Mouse (Mus musculus): ENCODE results near the gene Upk1a.
A peak's percentile ranks its signal among the peaks of the same experiment; 100 is the strongest.

Upk1a gene

DNA sequence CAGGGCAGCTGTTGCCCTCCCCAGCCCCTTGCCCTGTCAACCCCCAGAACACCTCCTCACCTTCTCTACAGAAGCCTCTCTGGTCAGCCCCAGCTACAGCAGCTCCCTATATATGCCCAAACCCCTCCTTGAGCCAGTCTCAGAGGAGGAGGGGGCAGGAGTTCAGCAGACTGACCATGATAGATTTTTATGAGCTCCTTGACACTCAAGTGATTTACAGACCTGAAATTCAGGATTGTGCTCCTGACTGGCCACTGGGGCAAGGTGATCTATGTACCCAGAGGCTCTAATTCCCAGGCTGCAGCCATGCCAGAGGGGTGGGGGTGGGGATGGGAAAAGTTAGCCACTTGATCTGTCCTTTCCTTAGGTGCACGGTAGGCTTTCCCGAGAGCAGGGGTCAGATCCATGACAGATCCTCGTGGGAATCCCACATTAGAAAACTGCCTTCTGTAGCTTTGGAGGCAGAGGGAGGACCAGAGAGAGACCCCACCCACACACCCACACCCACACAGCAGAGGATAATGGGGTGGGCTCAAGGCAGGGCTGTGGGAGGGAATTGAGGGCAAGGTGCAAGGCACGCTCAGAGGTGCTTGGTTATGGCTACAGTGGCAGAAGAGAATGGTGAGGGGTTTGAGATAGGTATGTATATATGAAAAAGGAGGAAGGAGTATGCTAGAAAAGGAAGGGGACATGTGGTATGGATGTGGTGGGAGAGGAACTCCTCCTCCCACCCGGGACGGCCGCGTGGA, at the start of gene Upk1a:
Upk1a (minus strand) TSS at position 194 of the 749 bp plus-strand sequence.
- no peak for DNase-seq (ENCODE audit: low spot score in 2 of 2)

DNA sequence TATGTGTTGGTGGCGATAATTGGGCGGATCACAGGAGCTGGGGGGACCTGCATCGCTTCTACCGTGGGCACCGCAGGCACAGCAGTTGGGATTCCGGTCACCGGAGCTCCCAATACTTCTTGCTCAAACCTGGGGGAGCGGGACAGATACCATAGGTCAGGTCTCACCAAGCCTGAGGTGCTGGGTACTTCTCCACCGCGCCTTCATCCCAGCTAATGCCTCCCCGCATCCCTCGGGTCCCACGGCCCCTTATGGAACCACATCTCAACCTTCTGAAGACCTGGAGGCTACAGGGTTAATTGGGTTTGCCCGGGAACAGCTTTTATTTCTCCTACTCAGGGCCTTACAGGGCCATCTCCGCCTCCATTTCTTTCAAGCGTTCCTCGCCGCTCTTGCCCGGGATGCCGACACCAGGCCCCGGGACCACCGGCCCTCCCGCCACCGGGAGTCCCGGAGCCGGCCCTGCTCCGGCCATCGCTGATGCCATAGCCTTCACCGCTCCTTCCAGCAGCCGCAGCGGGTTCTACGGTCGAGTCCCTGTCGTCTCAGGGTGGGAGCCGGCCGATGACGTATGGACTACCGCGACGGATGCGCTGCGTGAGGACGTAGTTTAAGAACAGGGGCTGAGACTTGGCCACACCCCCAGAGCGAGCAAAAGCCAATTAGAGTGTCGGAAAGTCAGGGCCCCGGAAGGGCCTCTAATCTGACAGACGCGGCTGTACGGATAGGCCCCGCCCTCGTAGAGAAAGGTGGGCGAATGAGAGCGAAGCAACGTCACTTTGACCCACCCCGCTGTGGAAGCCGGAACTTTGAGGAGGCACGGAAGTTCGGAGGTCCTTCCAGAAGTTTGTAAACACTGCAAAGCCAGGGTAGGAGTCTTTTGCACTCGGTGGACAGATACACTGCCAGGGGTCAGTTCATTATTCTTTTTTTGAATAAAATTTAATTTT, 37.2 kb upstream of the Upk1a start, which contains the start of gene Rbm42:
Rbm42 (minus strand) TSS at position 727 of the 950 bp plus-strand sequence.
- DNase-seq (ENCODE audit: low spot score in 2 of 2): peak; percentile 95 to 97

DNA sequence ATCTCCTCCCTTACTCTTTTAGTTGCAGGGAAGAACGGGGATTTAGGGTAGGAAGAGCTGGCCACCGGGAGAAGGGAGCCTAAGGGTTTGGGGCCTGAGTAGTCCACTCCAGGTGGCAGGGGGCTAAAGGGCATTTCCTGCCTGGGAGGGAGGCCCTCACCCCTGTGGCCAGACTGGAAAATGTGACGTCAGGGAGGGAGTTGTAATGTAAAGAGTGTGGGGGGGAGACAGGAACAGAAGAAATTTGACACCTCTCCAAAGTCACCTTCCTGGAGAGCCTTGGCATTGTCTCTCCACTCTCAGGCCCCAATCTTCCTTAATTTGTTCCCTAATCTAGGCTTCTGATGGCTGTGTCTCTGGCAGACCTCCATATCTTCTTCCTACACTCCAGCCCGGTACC, 26.4 kb upstream of the Upk1a start:
- DNase-seq (ENCODE audit: low spot score in 2 of 2): no peak

DNA sequence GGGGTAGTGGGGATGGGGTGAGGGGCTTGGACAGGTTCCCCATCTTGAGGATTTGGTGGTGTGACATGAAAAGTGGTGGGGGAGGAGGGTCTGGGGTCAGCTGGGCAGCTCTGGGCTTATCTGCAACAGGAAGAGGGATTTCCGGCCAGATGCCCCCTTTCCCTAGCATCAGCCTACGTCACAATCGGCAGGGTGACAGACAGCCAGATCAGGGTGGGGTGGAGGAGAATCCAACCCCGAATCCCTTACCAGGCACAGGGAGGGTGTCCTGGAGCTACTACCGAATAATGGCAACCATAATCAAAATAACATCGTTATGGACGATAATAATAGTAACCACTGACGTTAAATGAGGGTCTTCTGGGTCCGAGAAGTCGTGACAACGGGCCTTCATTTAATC, 23.7 kb upstream of the Upk1a start:
- no peak for DNase-seq (ENCODE audit: low spot score in 2 of 2)

DNA sequence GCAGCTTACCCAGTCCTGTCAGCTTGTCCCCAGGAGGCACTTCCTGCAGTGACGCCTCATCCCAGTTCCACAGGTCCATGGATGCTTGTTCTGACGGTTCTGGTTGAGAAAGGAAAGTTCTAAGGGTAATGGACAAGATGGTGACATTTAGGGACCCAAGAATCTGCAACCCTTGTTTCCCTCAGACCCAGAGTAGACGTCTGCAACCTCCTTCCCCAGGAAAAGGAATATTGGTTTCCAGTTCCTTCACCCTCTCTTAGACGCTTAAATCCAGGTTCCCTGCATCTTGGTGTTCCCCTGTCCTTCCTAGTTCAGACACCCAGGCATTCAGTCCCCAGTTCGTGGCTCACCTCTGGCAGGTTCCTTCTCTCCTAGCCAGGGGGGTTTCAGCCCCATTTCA, 23.1 kb upstream of the Upk1a start, which contains the start of gene Etv2:
Etv2 (minus strand) TSS at position 101 of the 400 bp plus-strand sequence.
- DNase-seq (ENCODE audit: low spot score in 2 of 2): no peak

DNA sequence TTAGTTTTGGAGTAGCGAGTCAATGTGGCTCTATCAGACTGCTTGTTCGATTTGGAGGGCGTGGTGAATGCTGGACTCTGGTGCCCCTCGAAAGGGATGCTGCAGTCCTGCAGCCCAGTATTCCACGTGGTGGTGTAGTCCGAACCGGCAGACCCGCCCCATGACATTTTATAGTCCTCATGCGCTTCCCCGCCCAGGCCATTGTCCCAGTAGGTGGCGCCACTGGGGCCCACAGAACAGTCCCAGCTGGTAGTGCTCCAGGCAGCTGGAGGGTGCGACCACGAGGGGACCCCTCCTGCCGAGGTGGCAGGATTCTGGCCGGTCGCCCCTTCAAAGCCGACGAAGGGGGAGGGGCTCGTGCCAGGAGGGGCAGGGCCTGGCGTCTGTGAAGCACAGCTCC, 22.0 kb upstream of the Upk1a start:
- peak in 1 of 2 experiments; percentile 14 for DNase-seq (ENCODE audit: low spot score in 2 of 2)

DNA sequence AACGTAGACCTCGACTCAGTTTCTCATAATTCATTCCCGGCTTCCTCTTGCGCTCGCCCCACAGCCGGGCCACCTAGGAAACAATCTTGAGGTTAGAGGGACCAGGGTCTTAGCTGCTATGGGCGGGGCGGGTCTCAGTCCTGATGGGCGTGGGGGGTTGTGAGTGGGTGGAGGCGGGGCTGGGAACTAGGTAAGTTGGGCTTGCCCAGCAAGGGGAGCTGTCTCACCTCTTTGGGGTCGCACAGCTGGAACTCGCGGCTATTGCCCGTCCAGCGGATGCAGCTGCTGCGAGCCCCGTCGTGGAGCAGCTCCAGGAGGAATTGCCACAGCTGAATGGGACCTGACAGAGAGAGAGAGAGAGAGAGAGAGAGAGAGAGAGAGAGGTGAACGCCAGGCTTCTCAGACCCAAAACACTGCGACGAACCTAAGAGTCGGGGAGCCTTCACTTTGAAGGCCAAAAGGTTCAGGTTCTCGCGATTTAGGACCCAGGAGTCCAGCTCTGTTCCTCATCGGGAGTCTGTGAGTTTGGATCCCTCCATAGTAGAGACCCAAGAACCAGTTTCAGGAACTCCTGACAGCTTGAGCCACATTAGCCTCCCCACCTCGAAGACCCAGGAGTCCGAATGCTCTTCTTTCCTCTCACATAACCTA, 21.2 kb upstream of the Upk1a start:
- DNase-seq (ENCODE audit: low spot score in 2 of 2): no peak

DNA sequence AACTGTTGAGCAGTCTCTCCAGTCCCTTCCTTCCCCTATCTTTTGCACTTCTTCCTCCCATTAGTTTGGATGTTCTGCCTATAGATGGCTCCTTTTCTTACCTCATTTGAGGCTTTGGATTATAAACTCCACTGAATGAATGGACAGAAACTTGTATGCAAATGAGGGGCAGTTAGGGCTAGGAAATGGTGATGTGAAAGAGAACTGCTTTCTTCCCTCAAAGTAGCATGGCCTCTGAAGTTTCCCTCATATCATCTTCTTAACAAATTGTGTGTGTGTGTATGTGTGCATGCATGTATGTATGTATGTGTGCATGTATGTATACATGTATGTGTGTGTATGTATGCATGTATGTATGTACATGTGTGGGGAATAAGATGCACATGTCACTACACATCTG, 16.4 kb upstream of the Upk1a start:
- DNase-seq (ENCODE audit: low spot score in 2 of 2): no peak

DNA sequence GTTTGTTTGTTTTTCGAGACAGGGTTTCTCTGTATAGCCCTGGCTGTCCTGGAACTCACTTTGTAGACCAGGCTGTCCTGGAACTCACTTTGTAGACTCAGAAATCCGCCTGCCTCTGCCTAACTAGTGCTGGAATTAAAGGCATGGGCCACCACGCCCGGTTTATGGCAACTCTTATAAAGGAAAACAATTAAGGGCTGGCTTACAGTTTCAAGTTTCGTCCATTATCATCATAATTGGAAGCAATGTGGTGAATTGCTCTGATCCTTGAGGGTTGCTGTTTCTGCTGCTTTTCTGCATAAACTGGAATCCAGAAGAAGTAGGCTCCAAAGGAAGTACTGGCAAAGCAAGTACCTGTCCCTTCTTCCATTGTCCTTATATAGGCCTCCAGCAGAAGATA, 14.0 kb upstream of the Upk1a start:
- DNase-seq (ENCODE audit: low spot score in 2 of 2): no peak

DNA sequence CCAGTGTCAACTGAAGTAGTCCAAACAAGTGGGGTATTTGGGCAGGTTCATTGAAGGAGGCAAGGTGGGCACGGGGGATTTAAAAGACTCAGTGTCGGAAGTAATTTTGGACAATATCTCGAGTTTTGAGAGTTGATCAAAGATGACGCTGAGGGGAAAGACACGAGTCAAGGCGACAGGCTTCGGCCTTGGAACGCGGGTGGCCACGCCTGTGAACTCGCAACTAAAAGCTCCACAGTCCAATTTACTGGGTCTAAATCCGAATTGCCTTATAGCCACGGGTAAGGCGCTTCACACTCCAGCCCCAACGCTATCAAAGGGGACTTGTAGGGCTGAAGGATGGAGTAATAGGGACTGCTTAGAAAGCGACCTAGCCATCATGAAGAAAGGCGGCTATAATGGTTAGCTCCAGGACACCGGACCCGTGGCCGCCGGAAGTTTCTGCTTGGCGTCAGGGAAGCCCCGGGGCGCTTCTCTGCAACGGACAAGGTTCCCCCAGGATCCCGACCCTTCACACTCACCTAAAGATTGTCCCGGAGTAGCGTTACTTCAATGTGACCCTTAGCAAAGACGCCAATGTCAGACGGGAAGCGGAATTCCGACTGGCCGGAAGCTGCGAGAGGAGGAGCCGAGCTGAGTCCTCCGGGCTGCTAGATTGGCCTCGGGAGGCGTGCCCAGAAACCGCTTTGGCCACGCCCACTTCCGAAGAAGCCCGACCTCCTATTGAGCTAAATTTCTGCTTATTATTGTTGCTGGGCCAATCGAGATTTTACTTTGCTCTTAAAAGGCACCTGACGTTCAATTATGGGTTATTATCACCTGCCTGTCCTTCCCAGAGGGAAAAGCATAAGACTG, 13.1 kb upstream of the Upk1a start, which contains the start of gene Cox6b1:
Cox6b1 (minus strand) TSS at position 622 of the 855 bp plus-strand sequence.
- peak; percentile 61 to 72 for DNase-seq (ENCODE audit: low spot score in 2 of 2)

DNA sequence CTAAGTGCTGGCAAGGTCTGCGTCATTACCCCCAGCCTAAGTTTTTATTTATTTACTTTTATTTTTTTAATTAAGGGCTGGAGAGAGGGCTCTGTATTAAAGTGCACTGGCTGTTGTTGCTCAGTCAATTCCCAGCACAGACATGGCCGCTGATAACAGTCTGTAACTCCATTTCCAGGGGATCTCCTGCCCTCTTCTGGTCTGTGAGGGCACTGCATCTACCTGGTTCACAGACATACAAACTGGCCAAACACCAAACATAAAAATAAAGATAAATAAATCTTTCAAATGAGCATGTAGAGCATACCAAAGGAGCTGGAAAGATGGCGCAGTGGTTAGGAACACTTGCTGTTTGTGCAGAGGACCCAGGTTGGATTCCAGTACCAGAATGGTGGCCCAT, 6.6 kb upstream of the Upk1a start:
- no peak for DNase-seq (ENCODE audit: low spot score in 2 of 2)

DNA sequence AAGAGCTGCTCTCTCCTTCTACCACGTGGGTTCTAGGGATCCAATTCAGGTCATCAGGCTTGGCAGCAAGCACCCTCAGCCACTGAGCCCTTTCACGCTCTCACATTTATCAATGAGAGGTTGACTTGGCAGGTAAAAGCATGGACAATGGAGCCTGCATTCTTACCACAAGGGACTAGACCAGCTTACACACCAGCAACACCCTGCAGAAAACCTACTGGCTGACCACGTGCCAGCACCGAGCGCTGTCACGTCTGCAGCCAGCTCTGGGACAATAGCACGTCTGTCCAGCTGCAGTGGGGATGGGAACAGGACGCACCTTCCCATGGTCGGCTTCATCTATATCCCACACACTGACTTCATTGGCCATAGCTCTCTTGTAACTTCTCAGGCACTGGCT, 6.0 kb upstream of the Upk1a start:
- no peak for DNase-seq (ENCODE audit: low spot score in 2 of 2)

DNA sequence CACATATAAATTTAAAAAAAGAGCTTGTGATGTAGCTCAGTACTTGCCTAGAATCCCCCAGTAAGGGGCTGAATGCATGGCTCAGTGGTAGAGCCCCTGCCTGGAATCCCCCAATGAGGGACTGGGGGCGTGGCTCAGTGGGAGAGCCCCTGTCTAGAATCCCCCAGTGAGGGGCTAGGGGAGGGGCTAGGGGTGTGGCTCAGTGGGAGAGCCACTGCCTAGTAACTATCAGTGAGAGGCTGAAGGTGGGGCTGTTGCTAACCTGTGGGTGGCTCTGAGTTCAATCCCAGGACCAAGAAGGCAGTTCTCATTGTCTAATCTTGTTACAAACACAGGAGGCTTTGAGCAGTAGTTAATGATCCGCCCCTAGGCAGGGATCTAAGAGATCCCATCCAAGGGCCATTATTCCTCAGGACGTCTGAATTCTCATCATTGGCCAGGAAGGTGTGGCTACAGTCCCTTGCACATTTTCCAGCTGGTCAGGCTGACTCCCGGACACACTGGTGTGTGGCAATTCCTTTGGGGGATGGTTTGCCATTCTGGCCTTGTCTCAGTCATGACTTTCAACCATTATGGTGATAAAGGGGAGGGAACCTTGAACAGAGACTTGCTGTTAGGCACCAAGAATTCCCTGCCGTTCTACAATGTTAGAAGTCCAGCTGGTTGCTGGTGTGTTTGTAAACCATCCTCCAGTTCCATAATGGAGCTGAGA, 2.6 kb upstream of the Upk1a start:
- DNase-seq (ENCODE audit: low spot score in 2 of 2): no peak

DNA sequence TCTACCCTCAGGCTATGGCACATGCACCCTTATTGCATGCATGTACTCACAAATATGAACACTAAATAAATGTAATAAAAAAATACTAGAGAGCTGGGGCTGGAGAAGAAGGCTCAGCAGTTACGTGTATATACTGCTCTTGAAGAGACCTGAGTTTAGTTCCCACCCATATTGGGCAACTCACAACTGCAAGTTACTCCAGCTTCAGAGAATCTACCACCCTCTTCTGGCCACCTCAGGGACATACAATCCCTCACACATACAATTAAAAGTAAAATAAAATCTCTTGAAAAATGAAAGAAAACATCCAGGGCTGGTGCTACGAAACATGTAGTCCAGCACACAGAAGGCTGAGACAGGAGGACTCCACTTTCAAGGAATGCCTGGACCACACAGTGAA, 1.8 kb upstream of the Upk1a start:
- no peak for DNase-seq (ENCODE audit: low spot score in 2 of 2)

DNA sequence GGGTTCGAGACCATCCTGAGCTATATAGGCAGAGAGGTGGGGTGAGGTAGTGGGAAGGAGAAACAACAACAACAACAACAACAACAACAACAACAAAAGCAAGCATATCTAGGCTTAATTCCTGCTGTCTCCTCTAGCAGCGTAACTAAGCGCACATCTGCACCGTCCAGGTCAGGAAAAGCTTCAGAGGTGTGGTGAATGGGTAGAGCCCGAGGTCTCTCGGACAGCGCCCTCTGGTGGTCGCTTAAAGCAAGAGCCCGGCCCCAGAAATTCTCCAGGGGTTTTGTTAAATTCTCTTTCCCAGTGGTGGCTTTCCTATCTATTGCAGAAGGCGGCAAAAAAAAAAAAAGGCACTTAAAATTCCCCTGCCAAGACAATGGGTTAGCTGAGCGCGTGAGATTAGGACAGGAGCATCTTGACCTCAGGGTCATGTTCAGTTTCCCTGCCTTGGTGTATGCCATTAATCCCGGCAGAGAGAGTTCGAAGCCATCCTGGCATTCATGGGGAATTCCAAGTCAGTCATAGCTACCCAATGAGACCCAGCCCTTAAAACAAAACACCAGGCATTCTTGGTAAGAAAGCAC, 974 bp upstream of the Upk1a start:
- peak; percentile 28 to 29 for DNase-seq (ENCODE audit: low spot score in 2 of 2)

DNA sequence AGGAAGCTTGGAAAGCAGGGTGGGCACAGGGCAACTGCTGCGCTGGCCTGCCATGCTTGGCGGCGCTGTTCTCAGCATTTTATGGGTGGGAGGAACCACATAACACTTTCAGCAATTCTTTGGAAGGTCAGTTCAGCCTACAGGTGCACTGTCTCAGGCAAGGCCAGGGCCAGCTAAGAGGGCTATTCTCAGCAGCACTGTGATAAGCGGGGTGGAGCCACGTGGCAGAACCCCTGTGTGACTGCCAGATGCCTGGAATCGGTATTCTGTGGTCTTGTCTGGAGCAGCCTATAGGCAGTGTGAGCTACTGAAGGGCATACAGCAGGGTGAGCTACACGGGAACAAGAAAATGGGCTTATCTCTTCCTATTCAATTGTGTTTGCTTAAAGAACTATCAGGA, 2.6 kb downstream of the Upk1a start:
- no peak for DNase-seq (ENCODE audit: low spot score in 2 of 2)

DNA sequence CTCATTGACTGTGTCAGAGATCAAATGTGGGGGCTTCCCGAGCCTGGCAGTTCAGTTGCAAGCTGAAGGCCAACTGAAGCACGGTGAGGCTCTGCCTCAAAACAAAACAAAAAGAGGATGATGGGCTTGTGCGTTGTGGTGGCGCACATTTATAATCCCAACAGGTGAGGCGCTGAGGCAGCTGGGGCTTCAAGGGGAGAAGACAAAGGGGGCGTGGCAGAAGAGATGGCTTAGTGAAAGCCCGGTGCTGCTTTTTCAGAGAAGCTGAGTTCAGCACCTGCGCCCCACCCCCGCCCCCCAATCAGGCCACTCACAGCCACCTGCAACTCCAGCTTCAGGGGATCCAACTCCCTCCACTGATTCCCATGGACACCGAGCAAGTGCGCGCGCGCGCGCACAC, 4.2 kb downstream of the Upk1a start:
- no peak for DNase-seq (ENCODE audit: low spot score in 2 of 2)

DNA sequence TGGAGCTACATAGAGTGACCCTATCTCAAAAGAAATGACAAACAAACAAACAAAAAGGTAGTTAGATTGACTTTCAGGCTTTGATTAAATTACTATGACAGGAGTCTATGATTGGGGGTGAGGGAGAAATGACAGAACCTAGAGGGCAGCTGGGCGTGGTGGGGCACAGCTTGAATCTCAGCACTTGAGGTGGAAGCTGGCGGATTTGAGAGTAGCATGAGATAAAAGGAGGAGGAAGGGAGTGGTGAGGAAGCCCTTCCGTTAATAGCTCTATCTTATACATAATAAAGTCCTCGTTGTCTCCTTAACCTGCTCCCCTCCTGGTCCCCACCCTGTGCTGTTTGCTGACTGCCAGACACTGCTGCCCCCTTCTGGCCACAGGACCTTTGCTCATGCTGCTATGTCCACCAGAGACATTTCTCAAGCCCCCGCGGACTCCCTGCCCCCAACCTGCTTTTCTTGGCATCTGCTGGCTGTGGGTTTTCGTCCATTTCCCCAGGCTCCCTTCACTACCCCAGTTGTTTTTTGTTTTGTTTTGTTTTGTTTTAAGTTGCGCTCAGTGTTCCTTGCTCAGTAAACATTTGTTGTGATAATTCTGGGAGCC, 4.8 kb downstream of the Upk1a start:
- DNase-seq (ENCODE audit: low spot score in 2 of 2): peak in 1 of 2 experiments; percentile 21

DNA sequence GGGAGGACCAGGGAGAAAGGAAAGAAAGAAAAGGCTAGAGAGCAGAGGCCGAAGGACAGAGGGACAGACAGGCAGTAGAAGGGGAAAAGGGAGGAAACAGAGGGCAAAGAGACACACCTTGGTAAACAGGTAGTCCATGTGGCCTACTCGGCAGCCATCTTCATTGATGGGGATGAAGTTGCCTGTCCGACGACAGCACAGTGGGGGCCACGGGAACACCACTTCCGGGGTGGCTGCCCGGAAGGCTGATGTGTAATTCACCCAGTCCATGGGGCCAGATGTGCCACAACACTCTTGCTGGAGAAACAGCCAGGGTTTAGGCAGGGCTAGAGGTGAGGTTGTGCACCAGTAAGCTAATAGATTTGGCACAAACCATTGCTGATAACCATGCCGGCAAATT, 7.7 kb downstream of the Upk1a start:
- no peak for DNase-seq (ENCODE audit: low spot score in 2 of 2)

DNA sequence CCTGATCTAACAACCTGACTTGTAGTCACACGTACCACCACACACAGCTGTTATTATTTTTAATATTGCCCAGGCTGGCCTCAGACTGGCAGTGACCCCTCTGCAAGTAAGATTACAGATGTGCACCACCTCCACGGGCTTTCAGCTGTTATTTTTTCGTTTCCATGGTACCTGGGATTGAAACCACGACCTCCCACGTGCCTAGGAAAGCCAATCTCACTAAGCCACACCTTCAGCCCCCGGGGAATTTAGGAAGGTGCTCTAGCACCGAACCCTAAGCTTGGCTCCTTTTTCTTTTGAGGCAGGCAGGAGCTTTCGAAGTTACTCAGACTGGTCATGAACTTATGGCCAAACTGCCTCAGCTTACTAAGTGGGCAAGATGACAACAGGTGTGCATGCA, 8.2 kb downstream of the Upk1a start:
- no peak for DNase-seq (ENCODE audit: low spot score in 2 of 2)
